Mouse (Mus musculus) cortical plate, adult 2 months (tissue): ENCODE data around the gene Rapgef2.

Experiments used
- CTCF ChIP-seq: fragments of 200-500 bp; IDR thresholded peaks from 2 replicates; pipeline ENCODE4 v1.5.1; 2011; ENCODE audit warnings: mild to moderate bottlenecking, control low read depth, low read length; ENCODE audit not compliant: insufficient read depth; ENCODE audit errors: extremely low read depth
- POLR2A ChIP-seq: fragments of 200-500 bp; IDR thresholded peaks from 2 replicates; pipeline ENCODE4 v1.6.1; 2011; ENCODE audit warnings: mild to moderate bottlenecking, low read length, control low read depth; ENCODE audit not compliant: insufficient read depth; ENCODE audit errors: extremely low read depth

GRCm38 (mm10) chr3:79130991-79131390, 155.3 kb downstream of the Rapgef2 start:
- TF ChIP-seq CTCF: no peak
- TF ChIP-seq POLR2A: no peak
